Mouse (Mus musculus) hindbrain, postnatal 0 days (tissue): Measurements from ENCODE around the gene Zfp462. TPM values are rescaled to one million over a fixed set of nuclear protein-coding genes. Genes with fewer than 3 reads are reported as not detected.

Experiments used
- ATAC-seq: fragments of 200-750 bp; cut with Nextera tagmentation; 2 replicates; pipeline ENCODE4 v1.8.0; 2017; ENCODE audit warnings: mild to moderate bottlenecking, moderate TSS enrichment, moderate library complexity
- DNase-seq: peaks from one replicate; pipeline ENCODE4 v3.0.0-alpha.2; 2015; ENCODE audit warnings: low spot score
- H3K27ac ChIP-seq: fragments of 300-500 bp; sonication (generic); 2 replicates; pipeline ENCODE4 v1.5.1; 2014; ENCODE audit warnings: mild to moderate bottlenecking
- H3K27me3 ChIP-seq: fragments of 300-500 bp; sonication (generic); 2 replicates; pipeline ENCODE4 v1.6.1; 2014; ENCODE audit warnings: low read length, mixed read lengths; ENCODE audit not compliant: insufficient read depth
- H3K36me3 ChIP-seq: fragments of 300-500 bp; sonication (generic); 2 replicates; pipeline ENCODE4 v1.6.1; 2014; ENCODE audit warnings: low read length, mixed read lengths; ENCODE audit not compliant: insufficient read depth
- H3K4me1 ChIP-seq: fragments of 300-500 bp; sonication (generic); 2 replicates; pipeline ENCODE4 v1.6.1; 2014; ENCODE audit warnings: antibody characterized with exemption, low read length, mixed read lengths; ENCODE audit not compliant: insufficient read depth
- H3K4me2 ChIP-seq: fragments of 300-500 bp; sonication (generic); 2 replicates; pipeline ENCODE4 v1.6.1; 2014; ENCODE audit warnings: low read depth, mild to moderate bottlenecking, low read length, moderate library complexity, mixed read lengths
- H3K4me3 ChIP-seq: fragments of 300-500 bp; sonication (generic); 2 replicates; pipeline ENCODE4 v1.5.1; 2014; ENCODE audit warnings: low read length
- H3K9ac ChIP-seq: fragments of 300-500 bp; sonication (generic); replicated peaks from 2 replicates; pipeline ENCODE4 v1.6.1; 2014; ENCODE audit warnings: mild to moderate bottlenecking, low read length, moderate library complexity, mixed read lengths
- H3K9me3 ChIP-seq: fragments of 300-500 bp; sonication (generic); 2 replicates; pipeline ENCODE4 v1.6.1; 2016; ENCODE audit warnings: low read length, mixed read lengths
- CTCF ChIP-seq: IDR thresholded peaks from 2 replicates; pipeline ENCODE4 v1.5.1; 2016; ENCODE audit warnings: antibody characterized with exemption, control low read depth, low read depth
- WGBS: fragments of 180-500 bp; shearing (Covaris S2); extraction: QIAGEN DNeasy Blood & Tissue Kit; methylation state at CpG from one replicate; pipeline ENCODE4 v1.1.7; 2014; 5-methylcytosine and 5-hydroxymethylcytosine counted together
- polyA plus RNA-seq: library from polyadenylated mRNA; unstranded; fragments of >200 nt; fragmentation: Nextera tagmentation; extraction: Ambion mirVana; gene quantifications from 2 replicates; pipeline ENCODE4 v1.2.1, GENCODE M21; 2015
- total RNA-seq: library from RNA; depleted of rRNA; stranded (reverse); fragments of >200 nt; gene quantifications from 2 replicates; pipeline ENCODE4 v1.2.3, GENCODE M21; 2014

Zfp462 gene
- total and polyA plus RNA-seq, 2 experiments from 2014 or later, result 6.5 to 39.4 TPM

DNA sequence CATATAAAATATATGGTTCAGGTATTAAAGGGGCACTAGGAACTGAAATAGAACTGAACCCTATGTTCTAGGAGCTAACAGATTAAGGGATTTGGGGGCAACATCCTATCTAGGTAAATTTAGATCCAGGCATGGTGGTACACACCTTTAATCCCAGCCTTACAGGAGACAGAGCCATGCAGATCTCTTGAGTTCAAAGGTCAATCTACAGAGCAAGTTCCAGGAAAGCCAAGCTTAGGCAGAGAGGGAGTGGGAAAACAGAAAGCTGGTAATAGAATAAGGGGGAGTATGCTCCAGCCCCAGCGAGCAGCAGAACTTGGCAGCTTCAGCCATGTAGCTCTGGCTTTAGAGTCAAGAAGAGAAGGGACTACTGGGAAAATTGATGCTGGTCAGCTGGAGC lies 50.4 kb downstream of the Zfp462 start:
- WGBS, result 86% methylated on average over 1 of the region's 1 CpGs
- H3K27ac ChIP-seq, result no peak overlapping the region
- DNase-seq (no peak), ATAC-seq (no peak)
- no peaks in the 10 kb centered on the region for H3K9me3 ChIP-seq
- H3K27me3 ChIP-seq, result no peaks in the 10 kb centered on the region
- H3K36me3 ChIP-seq, result no peaks in the 10 kb centered on the region
- no peak overlapping the region for H3K4me2 ChIP-seq
- H3K4me3 ChIP-seq, result no peak overlapping the region
- H3K9ac ChIP-seq, result no peak overlapping the region
- H3K4me1 ChIP-seq, result no peaks in the 10 kb centered on the region
- TF ChIP-seq CTCF, result no peak

DNA sequence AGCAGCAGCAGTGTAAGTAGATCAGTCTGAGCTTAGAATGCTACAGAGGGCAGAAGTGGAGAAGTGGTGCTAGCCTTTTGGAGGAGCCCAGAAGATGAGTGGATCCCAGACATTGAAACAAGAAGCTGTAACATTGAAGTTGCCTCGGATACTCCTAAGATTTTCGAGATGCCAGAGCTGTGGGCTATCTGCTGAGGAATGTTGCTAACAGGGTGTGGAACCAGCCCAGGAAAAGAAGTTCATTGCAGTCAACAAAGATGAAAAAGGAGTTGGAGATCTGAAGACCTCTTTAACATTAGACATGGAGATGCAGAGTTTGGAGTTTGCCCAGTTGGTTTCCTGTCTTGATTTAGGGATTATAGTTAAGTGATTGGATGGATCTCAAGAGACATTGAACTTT lies 51.2 kb downstream of the Zfp462 start:
- no peak overlapping the region for H3K9ac ChIP-seq

DNA sequence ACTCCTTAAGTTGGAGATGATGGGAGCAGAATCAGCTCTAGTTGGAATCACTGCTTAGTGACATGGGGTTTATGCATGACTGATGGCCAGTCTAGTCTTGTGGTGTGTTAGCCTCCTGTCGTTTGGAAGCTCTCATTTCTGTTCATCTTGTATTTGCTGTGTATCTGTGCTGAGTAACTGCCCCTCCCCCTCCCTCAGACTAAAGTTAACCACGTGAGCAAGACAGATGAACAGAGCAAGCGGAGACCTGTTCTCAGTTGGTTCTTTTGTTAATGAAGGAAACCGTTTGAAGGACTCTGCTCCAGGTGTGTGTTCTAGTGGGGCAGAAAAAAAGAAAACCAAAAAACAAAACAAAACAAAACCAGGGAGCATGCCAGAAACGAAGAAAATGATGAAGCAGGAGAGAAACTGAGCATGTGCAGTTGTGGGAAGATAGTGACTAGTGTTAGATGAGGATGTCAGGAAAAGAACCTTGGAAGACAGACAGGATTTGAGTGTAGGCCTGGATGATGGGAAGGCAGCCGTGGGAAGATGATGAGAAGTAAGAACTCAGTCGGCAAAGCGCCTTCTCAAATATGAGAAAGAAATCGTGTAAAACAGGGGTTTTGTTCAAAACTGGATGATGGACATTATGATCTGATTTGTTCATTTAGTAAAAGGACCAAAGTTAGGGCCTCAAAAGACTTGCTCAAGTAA lies 53.4 kb downstream of the Zfp462 start:
- H3K9me3 ChIP-seq, result no peaks in the 10 kb centered on the region
- no peak overlapping the region for H3K4me2 ChIP-seq
- ATAC-seq (no peak), DNase-seq (no peak)
- no peaks in the 10 kb centered on the region for H3K27me3 ChIP-seq
- WGBS, result 75% methylated on average over 9 of the region's 9 CpGs
- H3K9ac ChIP-seq, result no peak overlapping the region
- H3K4me3 ChIP-seq, result no peak overlapping the region
- H3K36me3 ChIP-seq, result no peaks in the 10 kb centered on the region
- no peak for TF ChIP-seq CTCF
- no peak overlapping the region for H3K27ac ChIP-seq
- no peaks in the 10 kb centered on the region for H3K4me1 ChIP-seq

More for the DNA sequence above, 51.2 kb downstream of the Zfp462 start:
- Histone ChIP-seq H3K36me3 (no peaks in the 10 kb centered on the region), H3K4me3 (no peak overlapping the region), H3K9me3 (no peaks in the 10 kb centered on the region), H3K27me3 (no peaks in the 10 kb centered on the region), H3K27ac (no peak overlapping the region), H3K4me1 (no peaks in the 10 kb centered on the region), H3K4me2 (no peak overlapping the region)
- DNase-seq (no peak), ATAC-seq (no peak)
- 92% methylated on average over 2 of the region's 2 CpGs for WGBS
- TF ChIP-seq CTCF, result no peak

DNA sequence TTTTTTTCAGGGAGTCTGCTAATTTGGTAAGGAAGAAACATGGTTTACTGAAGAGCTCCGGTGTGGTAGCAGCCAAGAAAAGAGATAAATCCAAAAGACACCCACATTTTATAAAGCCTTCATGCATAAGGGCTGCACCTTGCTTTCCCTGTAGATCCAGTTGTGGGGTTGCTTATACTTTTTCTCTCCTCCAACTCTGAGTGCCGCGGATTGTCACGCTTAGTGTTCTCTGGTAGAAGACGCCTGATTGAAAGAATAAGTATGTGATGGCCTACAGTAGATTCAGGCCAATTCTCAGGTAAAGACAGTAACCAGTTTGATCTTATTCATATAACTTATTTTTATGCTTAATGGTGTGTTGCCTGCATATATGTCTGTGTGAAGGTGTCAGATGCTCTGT lies 54.7 kb downstream of the Zfp462 start:
- Histone ChIP-seq H3K9me3 (no peaks in the 10 kb centered on the region), H3K36me3 (no peaks in the 10 kb centered on the region), H3K27me3 (no peaks in the 10 kb centered on the region), H3K4me1 (peaks cover 5% of the 10 kb centered on the region; the same call in 1 of the 2 replicates), H3K27ac (no peak overlapping the region), H3K4me3 (no peak overlapping the region), H3K9ac (no peak overlapping the region), H3K4me2 (no peak overlapping the region)
- TF ChIP-seq CTCF, result no peak
- no peak for ATAC-seq
- no peak for DNase-seq
- WGBS, result 94% methylated on average over 5 of the region's 5 CpGs

DNA sequence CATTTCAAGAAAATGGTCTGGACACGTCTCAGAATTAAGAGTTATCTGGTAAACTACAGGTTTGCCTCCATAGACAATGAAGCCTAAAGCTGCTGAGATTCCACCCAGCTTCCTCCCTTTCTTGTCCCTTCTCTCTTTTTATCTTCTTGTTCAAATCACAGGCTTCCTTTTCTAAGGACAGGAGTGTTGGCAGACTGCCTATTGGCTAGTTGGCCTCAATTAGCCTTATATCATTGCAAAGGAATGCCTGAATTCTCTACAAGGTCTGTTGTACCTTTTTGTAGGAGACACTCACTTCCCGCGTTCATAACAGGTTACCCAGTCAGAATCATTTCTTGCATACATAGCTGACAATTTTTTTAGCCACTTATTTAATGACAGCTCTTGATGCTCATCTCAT lies 56.5 kb downstream of the Zfp462 start:
- Histone ChIP-seq H3K9ac (no peak overlapping the region), H3K27ac (no peak overlapping the region), H3K4me2 (no peak overlapping the region), H3K9me3 (no peaks in the 10 kb centered on the region), H3K4me1 (peaks cover 20% of the 10 kb centered on the region), H3K4me3 (no peak overlapping the region), H3K36me3 (no peaks in the 10 kb centered on the region), H3K27me3 (no peaks in the 10 kb centered on the region)
- WGBS, result 77% methylated on average over 3 of the region's 3 CpGs
- ATAC-seq, result no peak
- no peak for TF ChIP-seq CTCF
- DNase-seq, result no peak

DNA sequence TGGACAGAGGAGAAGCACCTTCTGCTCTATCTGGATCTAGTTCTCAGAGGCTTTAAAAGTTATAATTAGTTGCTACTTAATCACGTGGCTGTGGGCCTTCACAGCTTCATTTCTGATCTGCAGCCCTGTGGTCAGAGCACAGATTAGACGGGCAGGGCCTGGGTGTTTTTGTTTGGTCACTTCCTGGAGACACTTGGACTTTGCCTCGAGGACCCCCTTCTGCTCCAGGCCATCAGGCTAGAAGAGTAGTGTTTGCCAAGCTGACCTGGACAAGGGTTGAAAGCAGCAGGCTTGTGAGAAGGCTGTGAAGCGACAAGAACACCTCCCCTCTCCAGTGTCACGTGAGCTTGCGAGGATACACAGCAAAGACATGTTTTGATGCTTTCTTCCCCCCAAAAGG lies 58.3 kb downstream of the Zfp462 start:
- no peak overlapping the region for H3K4me3 ChIP-seq
- DNase-seq, result no peak
- TF ChIP-seq CTCF, result no peak
- no peaks in the 10 kb centered on the region for H3K9me3 ChIP-seq
- no peak overlapping the region for H3K27ac ChIP-seq
- no peak for ATAC-seq
- H3K27me3 ChIP-seq, result no peaks in the 10 kb centered on the region
- H3K9ac ChIP-seq, result no peak overlapping the region
- peaks cover under 1% of the 10 kb centered on the region; the same call in 1 of the 2 replicates for H3K36me3 ChIP-seq
- no peak overlapping the region for H3K4me2 ChIP-seq
- peaks cover 20% of the 10 kb centered on the region for H3K4me1 ChIP-seq
- WGBS, result 76% methylated on average over 6 of the region's 6 CpGs

DNA sequence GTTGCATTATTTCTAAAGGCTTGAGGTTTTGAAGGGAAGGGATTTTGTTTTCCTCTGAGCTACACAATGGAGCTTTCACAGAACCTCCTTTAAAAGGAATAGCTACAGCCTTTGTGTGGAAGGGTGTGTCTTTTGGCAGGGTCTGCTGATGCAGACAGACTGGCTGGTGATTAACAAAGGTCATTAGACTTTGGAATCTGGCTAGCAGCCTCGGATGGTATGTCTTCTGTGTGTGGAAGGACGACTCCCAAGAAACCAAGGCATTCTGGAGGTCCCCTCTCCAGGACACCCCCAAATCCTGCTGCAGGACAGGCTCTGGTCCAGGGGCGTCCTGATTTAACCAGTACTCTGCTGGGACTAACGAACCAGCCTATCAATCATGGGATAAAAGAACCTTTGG lies 60.2 kb downstream of the Zfp462 start:
- Histone ChIP-seq H3K4me2 (peak overlapping the region; percentile 41), H3K4me3 (no peak overlapping the region), H3K27me3 (no peaks in the 10 kb centered on the region), H3K9me3 (no peaks in the 10 kb centered on the region), H3K9ac (peak overlapping the region; percentile 37), H3K36me3 (peaks cover 19% of the 10 kb centered on the region), H3K27ac (peak overlapping the region; percentile 93), H3K4me1 (peaks cover 20% of the 10 kb centered on the region)
- peak; percentile 76 for ATAC-seq
- 7% methylated on average over 4 of the region's 4 CpGs for WGBS
- no peak for TF ChIP-seq CTCF
- DNase-seq, result peak; percentile 70
